Mouse (Mus musculus) left cerebral cortex, postnatal 4 days (tissue): Measurements from ENCODE around the gene Ppp2r5a. TPM values are rescaled to one million over a fixed set of nuclear protein-coding genes. Genes with fewer than 3 reads are reported as not detected.
"Not testable (repeated sequence)": the region's sequence is repeated elsewhere in the genome, so short reads cannot be mapped to it uniquely, and the experiment has no call there.

Source experiments
- DNase-seq: peaks from one replicate; pipeline ENCODE4 v3.0.0-alpha.2; 2022
- intact Hi-C: fragments of 180-260 bp; cut with DNase I; formaldehyde crosslinking; loops from one replicate; pipeline ENCODE4 v1.15.1; 2025
- total RNA-seq, 2 experiments: library from RNA; stranded (reverse); gene quantifications; 2 replicates each; pipeline ENCODE4 v1.2.3; 2021

The Ppp2r5a gene
- 10 to 100 TPM; 33.5 to 35.5 TPM for total RNA-seq

DNA sequence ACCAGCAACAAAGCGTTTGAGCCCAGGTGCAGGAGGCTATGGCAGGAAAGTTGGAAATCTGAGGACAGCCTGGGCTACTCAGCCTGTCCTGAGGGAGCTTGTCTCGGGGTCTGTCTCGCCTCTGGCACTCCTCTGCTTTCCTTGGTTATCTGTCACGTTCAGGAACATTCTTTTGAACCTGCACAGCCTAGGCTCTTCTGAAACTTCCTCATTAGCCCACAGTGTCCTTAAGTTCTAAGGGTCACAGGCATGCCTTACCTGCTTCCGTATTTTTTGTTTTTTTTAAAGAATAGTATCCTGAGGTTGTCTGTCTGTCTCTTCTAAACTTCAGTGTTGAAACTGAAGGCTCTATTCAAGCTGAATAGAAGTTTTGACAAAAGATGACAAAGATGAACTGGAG, at the start of gene Ppp2r5a:
Gene Ppp2r5a (minus strand): TSS at position 199 of the 400 bp plus-strand sequence.
- DNase-seq = no peak

DNA sequence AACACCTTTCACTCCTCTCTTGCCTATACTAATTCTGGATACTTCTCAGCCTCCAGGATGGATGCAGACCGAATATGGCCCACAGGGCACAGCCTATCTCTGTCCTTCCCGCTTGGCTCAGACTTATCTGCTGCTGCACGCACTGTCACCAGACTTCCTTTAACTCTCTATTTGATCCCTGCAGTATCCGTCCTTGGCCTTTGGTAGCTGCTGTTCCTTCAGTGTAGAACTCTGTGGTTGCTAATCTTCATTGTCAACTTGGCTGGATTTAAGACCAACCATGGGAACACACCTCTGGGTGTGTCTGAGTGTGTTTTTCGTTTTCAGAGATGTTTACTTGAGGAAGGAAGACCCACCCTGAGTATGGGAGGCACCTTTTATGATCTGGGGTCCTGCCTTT, 47.5 kb upstream of the Ppp2r5a start:
- DNase-seq = no peak
- intact Hi-C loops = no loop called here

More for the DNA sequence above, at the start of gene Ppp2r5a:
- intact Hi-C loops = no loop called here

DNA sequence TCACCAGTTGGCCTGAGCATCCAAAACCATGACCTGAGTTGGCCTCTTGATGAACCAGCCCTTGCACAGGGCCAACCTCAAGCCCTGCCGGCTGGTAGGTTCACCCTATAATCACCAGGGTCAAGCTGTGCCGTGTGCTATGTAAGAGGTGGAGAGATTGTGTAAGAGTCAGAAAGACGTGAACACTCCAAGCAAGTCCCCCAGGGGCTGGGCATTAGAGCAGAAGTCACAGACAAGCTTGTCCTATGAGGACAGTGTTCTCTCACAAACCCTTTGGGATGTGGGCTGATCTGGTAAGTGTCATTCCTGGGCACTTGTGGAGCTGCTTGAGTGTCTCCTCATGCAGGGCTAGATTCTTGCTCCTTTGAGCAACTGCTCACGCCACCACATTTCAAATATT, 46.5 kb upstream of the Ppp2r5a start:
- intact Hi-C loops = no loop called here
- no peak for DNase-seq

DNA sequence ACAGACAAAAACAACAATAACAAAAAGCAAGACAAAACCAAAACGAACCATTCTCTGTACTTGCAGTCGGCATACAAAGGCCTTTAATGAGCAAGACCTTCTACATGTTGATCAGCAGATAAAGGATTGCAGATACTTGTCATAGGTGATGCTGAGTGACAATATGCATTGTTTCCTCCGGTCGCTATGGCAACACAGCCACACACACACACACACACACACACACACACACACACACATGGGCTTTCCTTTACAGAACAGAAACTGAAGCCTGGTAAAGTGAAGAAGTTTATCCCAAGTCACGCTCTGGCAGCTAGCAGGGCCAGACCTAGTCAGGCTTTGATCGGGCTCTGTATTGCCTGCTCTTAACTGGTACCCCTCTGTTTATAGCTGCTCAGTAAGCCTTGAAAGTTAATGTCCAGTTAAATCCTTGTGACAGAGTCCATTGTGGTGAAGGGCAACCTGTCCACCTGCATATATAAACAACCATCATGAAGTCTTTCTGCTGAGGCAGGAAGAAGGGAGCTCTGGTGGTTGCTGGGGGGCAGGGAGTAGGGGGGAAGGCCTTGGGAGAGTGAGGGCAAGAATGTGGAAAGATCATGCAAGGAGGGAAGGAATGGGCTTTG, 44.4 kb upstream of the Ppp2r5a start:
- intact Hi-C loops = no loop called here
- DNase-seq = no peak

DNA sequence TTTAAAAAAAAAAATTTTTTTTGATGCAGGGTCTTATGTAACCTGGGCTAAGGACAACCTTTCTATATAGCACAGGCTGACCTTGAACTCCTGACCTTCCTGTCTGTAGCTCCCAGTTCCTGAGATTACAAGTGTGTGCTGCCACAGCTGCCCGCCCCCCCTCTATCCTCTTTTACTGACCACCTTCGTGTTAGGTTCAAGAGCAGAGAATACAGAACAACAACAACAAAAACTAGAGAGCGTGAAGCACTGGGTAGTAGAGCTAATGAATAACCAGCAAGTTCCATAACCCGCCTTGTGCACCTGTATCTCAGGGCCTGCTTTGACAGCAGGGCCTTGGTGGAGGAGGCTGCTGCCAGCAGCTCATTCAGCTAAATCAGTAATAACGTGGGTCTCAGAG, 43.2 kb upstream of the Ppp2r5a start:
- intact Hi-C loops = no loop called here
- DNase-seq = no peak

DNA sequence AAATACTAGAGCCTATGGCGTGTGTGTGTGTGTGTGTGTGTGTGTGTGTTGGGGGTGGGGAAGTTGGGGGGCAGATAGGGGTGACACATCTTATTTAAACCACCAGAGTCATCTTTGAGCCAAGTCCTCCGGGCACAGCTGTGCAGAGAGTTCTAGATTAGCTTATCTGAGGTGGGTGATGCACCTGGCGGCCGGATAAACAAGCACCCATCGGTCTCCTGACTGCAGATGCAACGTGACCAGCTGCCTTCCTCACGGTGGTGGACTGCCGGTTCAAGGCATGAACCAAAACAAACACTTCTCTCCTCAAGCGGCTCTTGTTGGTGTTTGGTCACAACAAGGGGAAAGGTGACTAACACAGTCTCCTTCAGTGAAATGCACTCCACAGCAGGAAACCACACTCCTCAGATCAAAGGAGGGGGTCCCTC, 42.8 kb upstream of the Ppp2r5a start:
- intact Hi-C loops = no loop called here
- no peak for DNase-seq

DNA sequence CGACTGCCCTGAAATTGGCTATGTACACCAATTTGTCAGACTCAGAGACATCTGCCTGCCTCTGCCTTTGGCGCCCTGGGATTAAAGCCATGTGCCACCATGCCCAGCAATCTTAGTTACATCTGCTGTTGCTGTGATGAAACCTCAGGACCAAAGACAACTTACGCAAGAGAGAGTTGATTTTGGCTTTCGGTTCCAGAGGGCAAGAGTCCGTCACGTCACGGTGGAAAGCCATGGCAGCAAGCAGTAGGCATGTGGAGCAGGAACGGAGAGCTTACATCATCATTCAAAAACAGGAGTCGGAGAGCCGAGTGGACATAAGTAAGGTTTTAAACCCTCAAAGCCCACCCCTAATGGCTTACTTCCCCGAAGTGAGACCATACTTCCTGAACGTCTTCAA, 42.3 kb upstream of the Ppp2r5a start:
- intact Hi-C loops = no loop called here
- no peak for DNase-seq

DNA sequence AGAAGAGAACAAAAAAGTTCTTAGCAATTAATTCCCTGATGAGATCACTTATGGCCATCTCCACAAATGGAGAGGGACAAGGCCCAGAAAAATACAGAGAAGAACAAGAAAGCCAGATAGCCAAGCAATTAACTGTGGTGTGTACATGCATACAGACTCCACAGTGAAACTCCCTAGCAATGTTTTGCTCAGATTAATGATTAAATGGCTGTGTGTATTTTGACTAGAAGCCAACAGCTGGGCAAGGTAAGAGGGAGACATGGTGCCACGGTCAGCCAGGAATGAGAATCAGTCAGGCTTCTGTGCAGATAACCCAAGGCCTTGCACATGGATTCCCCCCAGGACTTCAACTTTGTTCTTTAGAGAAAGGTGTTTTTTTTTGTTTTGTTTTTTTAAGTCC, 41.4 kb upstream of the Ppp2r5a start:
- intact Hi-C loops = no loop called here

DNA sequence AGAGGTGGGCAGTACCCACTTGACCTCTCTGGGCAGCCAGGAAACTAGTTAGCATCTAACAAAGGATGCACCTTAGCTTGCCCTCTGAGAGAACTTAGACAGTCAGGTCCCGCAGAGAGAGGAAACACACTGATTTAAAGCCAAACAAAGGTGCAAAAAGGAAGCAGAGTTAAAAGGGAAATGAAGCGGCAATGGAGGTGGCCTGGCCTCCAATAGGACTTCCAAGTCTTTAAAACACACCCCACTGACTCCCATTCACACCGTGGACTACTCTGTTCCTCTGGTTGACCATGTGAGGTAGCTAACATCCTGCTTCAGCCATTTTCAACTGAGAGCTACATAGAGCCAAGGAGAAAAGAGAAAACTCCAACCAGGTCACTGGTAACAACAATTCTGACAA, 35.9 kb upstream of the Ppp2r5a start:
- DNase-seq = no peak
- intact Hi-C loops = no loop called here

More for the DNA sequence above, 41.4 kb upstream of the Ppp2r5a start:
- DNase-seq = no peak

DNA sequence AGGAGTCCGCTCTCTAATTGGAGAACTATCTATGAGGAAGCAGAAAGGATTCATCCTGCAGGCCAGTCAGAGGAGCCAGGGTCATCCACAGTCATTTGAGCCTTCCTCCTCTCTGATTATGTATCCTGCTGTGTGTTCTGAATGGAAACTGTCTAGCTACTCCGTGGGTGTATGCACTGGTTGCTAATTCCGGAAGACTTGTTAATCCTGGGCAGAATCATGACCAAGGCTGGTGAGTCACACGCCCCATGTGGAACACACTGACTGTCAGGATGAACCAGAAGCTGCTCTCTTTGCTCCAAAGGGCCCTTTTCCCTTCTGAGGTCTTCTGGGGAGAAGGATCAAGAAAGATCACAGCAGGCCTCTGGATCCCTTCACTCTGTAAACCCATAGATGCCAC, 35.5 kb upstream of the Ppp2r5a start:
- intact Hi-C loops = no loop called here
- no peak for DNase-seq

DNA sequence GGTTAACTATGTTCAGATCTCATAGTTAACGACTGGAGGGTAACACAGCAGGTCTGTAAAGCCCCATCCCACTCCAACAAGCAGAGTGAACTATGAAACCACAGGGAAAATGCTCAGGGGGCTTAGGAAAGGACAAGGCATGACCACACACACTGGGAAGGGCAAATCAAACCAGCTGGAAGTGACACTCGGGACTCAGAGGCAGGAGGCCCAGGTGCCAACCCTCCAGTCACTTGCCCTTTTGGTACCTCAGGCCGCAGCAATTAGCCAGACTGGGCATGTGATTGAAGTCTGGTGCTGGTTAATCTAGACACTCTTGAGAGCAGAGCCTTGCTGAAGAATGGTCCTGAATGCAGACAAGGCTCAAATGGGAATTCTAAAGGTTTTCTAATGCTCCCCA, 33.6 kb upstream of the Ppp2r5a start:
- no peak for DNase-seq
- intact Hi-C loops = no loop called here

DNA sequence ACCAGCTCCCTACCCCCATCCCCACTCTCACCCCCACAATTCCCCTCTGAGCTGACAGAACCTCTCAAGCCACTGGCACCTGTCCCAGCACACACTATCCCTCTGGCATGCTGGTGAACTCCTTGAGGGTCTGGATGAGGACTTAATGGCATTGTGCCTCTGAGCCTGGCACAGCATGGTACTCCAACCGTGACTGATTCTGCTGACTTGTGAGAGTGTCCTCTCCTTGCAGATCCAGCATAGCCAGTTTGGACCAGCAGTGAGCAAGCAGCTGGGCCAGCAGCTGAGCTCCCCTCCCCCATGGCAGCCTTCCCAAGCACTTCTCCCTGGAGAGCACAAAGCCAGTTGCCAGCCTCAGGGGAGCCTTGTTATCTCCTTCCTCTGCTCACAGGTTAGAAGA, 32.3 kb upstream of the Ppp2r5a start:
- intact Hi-C loops = no loop called here
- DNase-seq = peak; percentile 88

DNA sequence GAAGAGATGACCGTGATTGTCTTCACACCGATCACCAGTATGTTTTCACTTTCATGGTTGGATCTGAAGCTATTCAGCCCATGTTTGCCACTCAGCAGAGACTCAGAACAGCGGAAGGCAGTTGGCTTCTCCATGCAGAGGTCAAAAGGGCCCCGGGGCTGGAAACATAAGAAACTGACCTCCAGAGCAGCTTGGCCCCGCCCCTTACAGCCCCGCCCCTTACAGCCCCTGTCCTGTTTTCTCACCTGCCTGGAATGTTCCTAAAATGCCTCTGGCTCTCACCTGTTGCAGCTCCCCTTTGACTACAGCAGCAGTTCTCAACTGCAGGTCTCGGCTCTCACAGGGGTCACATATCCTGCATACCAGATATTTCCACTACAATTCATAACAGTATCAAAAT, 29.5 kb upstream of the Ppp2r5a start:
- intact Hi-C loops = no loop called here
- no peak for DNase-seq

DNA sequence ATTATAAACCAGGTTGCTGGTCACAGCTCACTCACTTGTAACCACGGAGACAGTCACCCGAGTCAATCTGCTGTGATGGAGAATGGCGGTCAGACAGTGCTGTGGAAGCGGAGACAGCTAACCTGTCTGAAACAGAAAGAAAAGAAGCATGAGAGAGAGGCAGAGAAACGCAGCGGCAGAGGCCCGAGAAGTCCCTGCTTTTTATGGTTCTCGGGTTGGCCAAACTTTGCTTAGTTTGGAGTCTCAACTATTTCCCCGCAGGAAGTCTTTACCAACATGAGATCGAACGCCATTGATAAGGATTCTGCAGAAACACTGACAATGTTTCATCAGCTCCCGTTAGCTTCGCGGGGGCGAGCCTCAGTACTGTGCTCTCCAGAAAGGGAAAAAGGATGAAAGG, 29.0 kb upstream of the Ppp2r5a start:
- DNase-seq = no peak
- intact Hi-C loops = no loop called here

DNA sequence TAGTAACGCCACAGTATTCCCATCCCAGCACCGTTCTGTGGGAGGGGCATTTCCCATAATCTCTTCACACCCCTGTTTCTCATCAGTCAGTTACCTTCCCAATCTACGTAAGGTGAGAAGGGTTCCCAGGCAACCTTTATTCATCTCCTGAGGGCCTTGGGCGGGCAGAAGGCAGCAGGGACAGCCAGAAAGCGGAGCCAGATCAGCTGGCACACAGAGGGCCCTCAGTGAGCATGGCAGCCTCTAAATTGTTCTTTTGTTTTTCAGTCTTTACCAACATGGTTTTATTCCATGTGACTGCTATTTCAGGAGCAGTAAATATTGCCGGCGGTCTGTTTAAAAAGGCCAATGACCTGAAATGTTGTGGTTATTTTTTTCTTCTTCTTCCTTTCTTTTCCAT, 27.0 kb upstream of the Ppp2r5a start:
- intact Hi-C loops = no loop called here
- no peak for DNase-seq

DNA sequence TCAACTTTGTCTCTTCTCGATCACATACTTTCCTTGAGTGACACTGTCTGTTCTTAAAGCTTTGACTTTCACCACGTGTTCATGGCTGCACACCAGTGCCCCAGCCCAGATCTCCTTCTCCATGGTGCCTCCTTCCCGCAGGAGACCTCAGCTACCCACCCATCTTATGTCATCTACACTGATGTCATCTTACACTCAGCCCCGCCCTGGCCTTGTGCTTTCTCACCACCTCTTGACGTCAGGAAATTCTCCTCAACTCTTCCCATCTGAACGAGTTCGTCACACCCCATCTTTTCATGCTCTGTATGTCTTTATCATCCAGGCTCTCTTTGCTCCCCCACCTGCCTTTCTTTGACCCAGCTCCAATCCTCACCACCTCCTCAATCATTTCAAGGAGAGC, 22.8 kb upstream of the Ppp2r5a start:
- DNase-seq = no peak
- intact Hi-C loops = no loop called here

DNA sequence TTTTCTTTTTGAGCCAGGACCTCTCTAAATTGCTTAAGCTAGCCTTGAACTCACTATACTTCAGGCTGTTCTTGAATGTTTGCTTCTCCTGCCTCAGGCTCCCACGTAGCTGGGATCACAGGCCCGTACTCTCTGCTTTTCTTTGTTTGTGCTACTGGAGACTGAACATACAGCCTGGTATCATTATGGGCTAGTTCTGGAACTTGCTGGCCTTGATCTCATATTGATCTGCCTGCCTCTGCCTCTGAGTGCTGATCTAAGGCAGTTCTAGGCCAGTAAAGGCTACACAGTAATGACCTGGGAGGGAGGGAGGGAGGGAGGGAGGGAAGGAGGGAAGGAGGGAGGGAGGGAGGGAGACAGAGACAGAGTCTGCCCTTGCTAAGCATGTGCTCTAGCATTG, 20.1 kb upstream of the Ppp2r5a start:
- intact Hi-C loops = no loop called here
- DNase-seq = no peak

DNA sequence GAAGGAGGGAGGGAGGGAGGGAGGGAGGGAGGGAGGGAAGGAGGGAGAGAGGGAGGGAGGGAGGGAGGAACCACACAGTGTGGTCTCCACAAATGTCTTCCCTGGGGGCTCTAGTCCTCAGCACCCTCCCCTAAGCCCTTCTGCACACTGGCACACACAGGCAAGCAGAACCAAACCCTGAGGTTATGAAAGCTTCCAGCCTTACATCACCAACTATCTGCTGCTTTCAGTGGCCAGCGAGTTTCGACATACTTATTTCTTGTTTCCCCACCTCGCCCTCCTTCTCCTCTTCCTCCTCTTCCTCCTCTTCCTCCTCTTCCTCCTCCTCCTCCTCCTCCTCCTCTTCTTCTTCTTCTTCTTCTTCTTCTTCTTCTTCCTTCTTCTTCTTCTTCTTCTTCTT, 19.6 kb upstream of the Ppp2r5a start:
- intact Hi-C loops, DNase-seq: not testable (repeated sequence)

DNA sequence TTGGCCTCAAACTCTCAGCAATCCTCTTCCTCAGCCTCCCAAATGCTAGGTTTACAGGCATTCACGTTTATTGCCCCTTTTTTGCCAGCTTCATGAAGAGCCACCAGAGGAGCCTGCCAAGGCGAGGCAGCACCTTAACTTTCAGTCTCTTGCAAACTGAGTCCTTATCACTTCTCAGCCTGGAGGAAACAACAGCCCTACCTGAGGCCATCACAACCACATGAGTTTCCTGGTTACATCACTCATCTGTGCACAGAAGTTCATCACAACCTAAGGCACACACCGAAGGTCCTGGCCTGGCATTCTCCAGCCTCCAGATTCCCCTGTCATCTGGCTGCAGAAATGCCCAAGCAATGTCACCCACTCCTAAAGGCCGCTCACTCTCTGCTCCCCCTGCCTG, 19.1 kb upstream of the Ppp2r5a start:
- no peak for DNase-seq
- intact Hi-C loops = no loop called here

DNA sequence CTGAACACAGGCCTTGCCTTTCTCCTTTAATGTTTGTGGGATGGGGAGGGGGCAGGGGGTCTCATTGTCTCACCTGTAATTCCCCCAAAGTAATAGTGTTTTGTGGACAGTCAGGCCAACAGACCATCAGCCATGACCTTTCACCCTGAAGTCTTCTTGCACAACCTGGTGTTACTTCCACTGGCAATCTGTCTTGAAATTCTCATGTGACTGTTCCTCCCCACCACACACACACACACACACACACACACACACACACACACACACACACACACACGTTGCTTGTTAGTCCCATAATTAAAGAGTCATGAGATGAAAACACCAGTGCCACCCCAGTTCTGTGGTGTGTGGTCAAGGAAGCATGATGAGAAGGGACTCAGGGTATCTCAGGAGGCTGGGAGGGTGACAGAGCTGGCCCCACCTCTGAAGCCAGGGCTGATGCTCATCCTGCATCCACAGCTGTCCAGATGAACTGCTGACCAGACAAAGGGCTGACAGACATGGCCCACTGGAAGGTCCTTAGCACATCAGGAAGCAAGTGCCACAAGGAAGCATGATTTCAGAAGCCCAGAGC, 18.4 kb upstream of the Ppp2r5a start:
- no peak for DNase-seq
- intact Hi-C loops = no loop called here

DNA sequence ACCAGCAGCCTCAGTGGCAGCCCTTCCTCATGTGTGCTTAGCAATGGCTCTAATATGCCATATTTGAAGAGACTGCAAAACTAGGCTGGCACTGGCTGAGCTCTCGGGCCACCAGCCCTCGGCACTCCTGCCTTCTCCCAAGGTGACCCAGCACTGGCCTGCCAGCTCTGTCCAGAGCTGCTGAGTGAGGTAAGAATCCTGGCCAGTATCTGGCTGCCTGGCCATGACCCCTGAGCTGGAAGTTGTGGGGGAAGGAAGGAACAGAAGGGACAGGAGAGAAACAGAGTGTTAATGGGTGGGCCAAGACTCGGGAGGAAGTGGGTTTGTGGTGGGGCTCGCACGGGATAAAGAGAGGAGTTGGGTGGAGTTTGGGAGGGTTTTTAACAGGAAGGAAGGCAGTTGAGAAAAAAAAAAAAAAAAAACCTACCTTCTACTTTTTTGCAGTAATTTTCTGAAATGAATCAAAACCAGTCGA, 17.9 kb upstream of the Ppp2r5a start:
- no peak for DNase-seq
- intact Hi-C loops = no loop called here

DNA sequence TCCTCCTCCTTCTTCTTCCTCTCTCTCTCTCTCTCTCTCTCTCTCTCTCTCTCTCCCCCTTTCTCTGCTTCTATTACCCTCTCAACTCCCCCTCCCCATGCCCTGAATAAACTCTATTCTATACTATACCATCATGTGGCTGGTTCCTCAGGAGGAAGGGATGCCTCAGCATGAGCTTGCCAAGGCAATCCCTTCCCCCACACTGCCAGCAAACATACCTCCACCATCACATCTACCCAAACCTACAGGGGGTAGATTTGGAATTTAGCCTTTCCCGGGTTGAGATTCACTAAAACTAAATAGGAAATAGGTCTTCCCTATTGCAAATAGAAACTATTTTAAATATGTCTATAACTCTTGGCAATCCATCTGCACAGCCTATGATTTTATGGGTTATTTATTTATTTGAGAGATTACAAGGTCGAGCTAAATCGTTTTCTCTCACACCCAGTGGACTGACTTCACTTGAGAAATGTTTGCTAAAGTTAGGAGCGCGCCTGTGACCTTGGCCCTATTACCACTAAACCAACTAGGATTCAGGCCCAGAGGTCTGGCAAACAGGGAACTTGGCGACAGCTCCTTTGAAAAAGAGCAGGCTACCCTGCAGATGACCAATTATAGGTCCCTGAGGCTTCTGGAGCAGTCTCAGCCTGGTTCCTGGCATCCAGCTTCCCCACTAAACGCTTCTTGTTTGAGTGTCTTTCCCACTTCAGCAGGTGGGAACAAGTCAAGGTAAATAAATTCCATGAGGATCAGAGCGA, 17.1 kb upstream of the Ppp2r5a start:
- intact Hi-C loops = no loop called here
- no peak for DNase-seq
